Mouse (Mus musculus) lung, embryonic 15.5 days (tissue): ENCODE data around the gene Trim71. TPM values are rescaled to one million over a fixed set of nuclear protein-coding genes. Genes with fewer than 3 reads are reported as not detected.

ENCODE experiments used
- ATAC-seq: fragments of 200-750 bp; cut with Nextera tagmentation; 2 replicates; pipeline ENCODE4 v1.8.0; 2017; ENCODE audit warnings: moderate number of reproducible peaks, borderline replicate concordance; ENCODE audit not compliant: low FRiP score, low TSS enrichment; ENCODE audit errors: extremely low read depth
- H3K27ac ChIP-seq: fragments of 300-500 bp; sonication (generic); 2 replicates; pipeline ENCODE4 v1.5.1; 2015; ENCODE audit warnings: moderate library complexity, mild to moderate bottlenecking, inconsistent platforms
- H3K27me3 ChIP-seq: fragments of 300-500 bp; sonication (generic); 2 replicates; pipeline ENCODE4 v1.6.1; 2015; ENCODE audit warnings: inconsistent platforms
- H3K36me3 ChIP-seq: fragments of 300-500 bp; sonication (generic); 2 replicates; pipeline ENCODE4 v1.6.1; 2015; ENCODE audit warnings: inconsistent platforms
- H3K4me1 ChIP-seq: fragments of 300-500 bp; sonication (generic); 2 replicates; pipeline ENCODE4 v1.6.1; 2015; ENCODE audit warnings: inconsistent platforms
- H3K4me2 ChIP-seq: fragments of 300-500 bp; sonication (generic); 2 replicates; pipeline ENCODE4 v1.6.1; 2015; ENCODE audit warnings: inconsistent platforms, mild to moderate bottlenecking, moderate library complexity
- H3K4me3 ChIP-seq: fragments of 300-500 bp; sonication (generic); 2 replicates; pipeline ENCODE4 v1.5.1; 2015; ENCODE audit warnings: mild to moderate bottlenecking, inconsistent platforms
- H3K9ac ChIP-seq: fragments of 300-500 bp; sonication (generic); 2 replicates; pipeline ENCODE4 v1.6.1; 2015; ENCODE audit warnings: inconsistent platforms
- H3K9me3 ChIP-seq: fragments of 300-500 bp; sonication (generic); 2 replicates; pipeline ENCODE4 v1.6.1; 2016; ENCODE audit warnings: inconsistent platforms
- WGBS: fragments of 180-500 bp; shearing (Covaris S2); methylation state at CpG from one replicate; pipeline ENCODE4 v1.1.7; 2015; 5-methylcytosine and 5-hydroxymethylcytosine counted together
- polyA plus RNA-seq: library from polyadenylated mRNA; unstranded; fragments of >200 nt; fragmentation: Nextera tagmentation; extraction: Ambion mirVana; gene quantifications from 2 replicates; pipeline ENCODE4 v1.2.1, GENCODE M21; 2015

Trim71 gene
- polyA plus RNA-seq, 1 experiment from 2014 or later = 1.2 TPM

GRCm38 (mm10) chr9:114536628-114537027 lies 27.5 kb downstream of the Trim71 start:
- Histone ChIP-seq H3K4me1 (peaks cover 36% of the 10 kb centered on the region), H3K27ac (no peak overlapping the region)
- 33% methylated on average over 2 of the region's 2 CpGs for WGBS

DNA sequence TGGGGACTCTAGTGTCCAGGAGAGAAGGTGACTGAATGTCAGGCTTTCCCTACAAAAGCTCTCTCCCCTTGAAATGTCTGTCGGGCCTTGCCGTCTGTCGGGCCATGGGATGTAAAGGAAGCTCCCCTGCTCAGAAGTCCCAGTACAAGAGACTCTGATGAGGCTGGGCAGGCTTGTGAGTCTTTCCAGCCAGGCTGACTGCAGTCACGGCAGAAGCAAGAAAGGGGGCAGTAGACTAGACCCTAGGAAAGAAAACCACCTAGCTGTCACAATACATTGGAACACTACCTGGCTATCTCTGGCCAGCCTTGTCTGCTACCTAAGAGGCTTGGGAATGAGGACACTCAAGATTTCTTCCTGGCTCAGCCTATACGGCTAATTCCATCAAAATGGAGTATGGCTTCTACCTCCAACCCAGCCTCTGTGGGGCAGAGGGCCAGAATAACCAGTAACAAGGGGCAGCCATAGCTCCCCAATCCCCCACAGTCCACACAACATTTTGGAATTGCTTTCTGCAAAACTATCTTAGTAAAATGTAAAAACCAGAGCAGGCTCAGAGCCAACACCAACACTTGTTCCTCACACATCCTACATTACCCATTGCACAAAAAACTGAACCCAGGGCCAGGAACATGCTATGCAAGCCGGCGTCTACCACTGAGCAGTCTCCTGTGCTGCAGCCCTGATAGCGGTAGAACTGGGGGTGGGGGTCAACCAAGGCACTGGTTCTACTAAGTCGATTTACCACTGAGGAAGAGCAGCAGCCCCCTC lies 29.2 kb downstream of the Trim71 start:
- H3K4me1 ChIP-seq = peaks cover 38% of the 10 kb centered on the region
- no peaks in the 10 kb centered on the region for H3K27me3 ChIP-seq
- no peak overlapping the region for H3K4me2 ChIP-seq
- H3K9ac ChIP-seq = no peak overlapping the region
- no peaks in the 10 kb centered on the region for H3K9me3 ChIP-seq
- 73% methylated on average over 9 of the region's 9 CpGs for WGBS
- no peaks in the 10 kb centered on the region for H3K36me3 ChIP-seq
- H3K27ac ChIP-seq = no peak overlapping the region
- ATAC-seq = no peak
- no peak overlapping the region for H3K4me3 ChIP-seq

More at GRCm38 (mm10) chr9:114536628-114537027, 27.5 kb downstream of the Trim71 start:
- H3K9ac ChIP-seq = no peak overlapping the region
- ATAC-seq = no peak
- H3K9me3 ChIP-seq = no peaks in the 10 kb centered on the region
- H3K4me3 ChIP-seq = no peak overlapping the region
- H3K36me3 ChIP-seq = no peaks in the 10 kb centered on the region
- no peak overlapping the region for H3K4me2 ChIP-seq
- no peaks in the 10 kb centered on the region for H3K27me3 ChIP-seq

DNA sequence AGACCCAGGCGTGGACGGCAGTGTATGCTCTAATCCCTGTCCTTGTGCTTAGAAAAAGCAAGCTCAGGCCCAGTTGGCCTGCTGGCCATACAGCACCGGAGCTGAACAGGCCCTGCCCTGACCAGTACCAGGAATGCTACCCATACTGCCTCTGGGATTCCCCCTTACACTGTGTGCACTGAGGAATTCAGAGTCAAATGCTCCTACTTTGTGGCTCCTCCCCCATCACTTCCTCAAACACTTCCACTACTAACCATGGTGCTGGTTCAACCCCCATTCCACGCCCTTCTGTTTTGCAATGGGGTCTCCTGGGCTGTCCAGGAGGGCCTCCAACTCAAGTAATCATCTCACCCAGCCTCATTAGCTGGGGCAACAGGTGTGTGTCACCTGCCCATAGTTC lies 30.3 kb downstream of the Trim71 start:
- Histone ChIP-seq H3K9me3 (no peaks in the 10 kb centered on the region), H3K4me3 (no peak overlapping the region), H3K4me2 (no peak overlapping the region), H3K27ac (0 out of 2 replicates have a peak overlapping the region, but pooled peaks have one; percentile 18), H3K27me3 (no peaks in the 10 kb centered on the region), H3K4me1 (peaks cover 37% of the 10 kb centered on the region), H3K36me3 (no peaks in the 10 kb centered on the region), H3K9ac (no peak overlapping the region)
- ATAC-seq = peak; percentile 60; the same call in 1 of the 2 replicates
- 50% methylated on average over 4 of the region's 4 CpGs for WGBS

- Histone ChIP-seq H3K36me3 (no peaks in the 10 kb centered on the region), H3K27me3 (no peaks in the 10 kb centered on the region), H3K9ac (no peak overlapping the region), H3K4me3 (no peak overlapping the region), H3K9me3 (no peaks in the 10 kb centered on the region), H3K4me2 (no peak overlapping the region), H3K27ac (no peak overlapping the region), H3K4me1 (peaks cover 44% of the 10 kb centered on the region)
- WGBS = 49% methylated on average over 11 of the region's 11 CpGs
- ATAC-seq = no peak
Measured at GRCm38 (mm10) chr9:114531276-114531675, 32.9 kb downstream of the Trim71 start.

GRCm38 (mm10) chr9:114528680-114529048 lies 35.5 kb downstream of the Trim71 start:
- Histone ChIP-seq H3K36me3 (no peaks in the 10 kb centered on the region), H3K9me3 (no peaks in the 10 kb centered on the region), H3K4me1 (peaks cover 49% of the 10 kb centered on the region), H3K4me2 (peak overlapping the region; percentile 33; the same call in 1 of the 2 replicates), H3K27ac (peak overlapping the region; percentile 83), H3K27me3 (no peaks in the 10 kb centered on the region), H3K9ac (no peak overlapping the region), H3K4me3 (no peak overlapping the region)
- 23% methylated on average over 9 of the region's 9 CpGs for WGBS
- ATAC-seq = peak; percentile 34; the same call in 1 of the 2 replicates

DNA sequence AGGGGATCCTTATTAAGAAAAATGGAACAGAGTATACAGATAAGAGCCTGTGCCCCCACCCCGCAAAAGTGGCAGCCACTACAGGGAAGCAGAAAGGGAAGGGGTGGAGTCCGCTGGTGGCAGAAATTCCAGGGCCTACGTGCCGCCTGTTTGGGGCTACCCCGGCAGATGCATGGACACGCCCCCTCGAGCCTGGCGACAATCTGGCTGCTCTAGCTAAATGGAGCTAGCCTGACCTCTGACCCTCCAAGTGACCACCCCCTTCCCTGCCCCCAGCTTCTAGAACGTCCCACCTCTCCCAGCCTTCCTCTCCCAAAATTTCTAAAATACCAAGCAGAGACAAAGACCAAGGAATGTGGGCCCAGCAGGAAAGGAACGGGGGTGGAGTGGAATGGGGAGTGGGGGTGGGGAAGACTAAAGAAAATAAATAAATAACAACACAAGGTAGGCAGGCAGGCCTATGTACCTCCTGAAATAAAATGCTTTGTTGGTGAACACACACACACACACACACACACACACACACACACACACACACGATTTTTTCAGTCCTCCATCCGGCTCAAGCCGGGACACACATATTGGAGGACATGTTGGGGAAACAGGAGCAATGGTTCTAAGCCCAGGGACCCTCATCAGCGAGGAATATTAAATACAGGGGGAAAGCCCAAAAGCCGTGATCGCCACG lies 36.0 kb downstream of the Trim71 start:
- no peaks in the 10 kb centered on the region for H3K27me3 ChIP-seq
- H3K4me3 ChIP-seq = no peak overlapping the region
- no peaks in the 10 kb centered on the region for H3K36me3 ChIP-seq
- H3K9ac ChIP-seq = no peak overlapping the region
- 10% methylated on average over 17 of the region's 17 CpGs for WGBS
- H3K4me1 ChIP-seq = peaks cover 48% of the 10 kb centered on the region
- peak; percentile 63 for ATAC-seq
- H3K9me3 ChIP-seq = no peaks in the 10 kb centered on the region
- H3K27ac ChIP-seq = peak overlapping the region; percentile 83
- H3K4me2 ChIP-seq = peak overlapping the region; percentile 33

- peak overlapping the region; percentile 53 for H3K4me2 ChIP-seq
- no peaks in the 10 kb centered on the region for H3K36me3 ChIP-seq
- no peaks in the 10 kb centered on the region for H3K9me3 ChIP-seq
- peaks cover 48% of the 10 kb centered on the region for H3K4me1 ChIP-seq
- H3K9ac ChIP-seq = 0 out of 2 replicates have a peak overlapping the region, but pooled peaks have one; percentile 14
- H3K4me3 ChIP-seq = peak overlapping the region; percentile 21
- H3K27ac ChIP-seq = peak overlapping the region; percentile 83
- 3% methylated on average over 16 of the region's 16 CpGs for WGBS
- peak; percentile 59; the same call in 1 of the 2 replicates for ATAC-seq
- H3K27me3 ChIP-seq = no peaks in the 10 kb centered on the region
Measured at GRCm38 (mm10) chr9:114527085-114527484, 37.1 kb downstream of the Trim71 start.

DNA sequence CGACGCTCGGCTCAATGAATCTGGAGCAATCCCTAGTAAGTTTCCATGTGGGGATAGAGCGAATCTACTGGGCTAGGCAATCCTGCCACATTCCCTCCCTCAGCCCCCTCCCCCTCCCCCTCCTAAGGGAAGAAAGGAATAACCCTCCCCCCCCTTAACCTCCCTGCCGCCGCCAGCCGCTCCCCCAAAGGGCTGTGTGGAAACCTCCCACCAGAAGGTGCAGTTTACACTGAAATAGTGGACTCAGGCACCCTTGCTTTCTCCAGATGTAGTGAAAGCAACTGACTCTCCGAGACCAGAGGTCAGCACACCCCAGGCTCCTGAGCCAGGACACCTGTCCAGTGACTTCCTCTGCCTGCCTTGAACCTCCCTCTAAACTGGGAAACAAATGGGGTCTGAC lies 37.6 kb downstream of the Trim71 start:
- peak overlapping the region; percentile 21 for H3K4me3 ChIP-seq
- H3K9ac ChIP-seq = 0 out of 2 replicates have a peak overlapping the region, but pooled peaks have one; percentile 14
- WGBS = 16% methylated on average over 8 of the region's 8 CpGs
- peaks cover 46% of the 10 kb centered on the region for H3K4me1 ChIP-seq
- H3K36me3 ChIP-seq = no peaks in the 10 kb centered on the region
- H3K27ac ChIP-seq = peak overlapping the region; percentile 83
- no peak for ATAC-seq
- no peaks in the 10 kb centered on the region for H3K27me3 ChIP-seq
- H3K4me2 ChIP-seq = peak overlapping the region; percentile 53
- no peaks in the 10 kb centered on the region for H3K9me3 ChIP-seq

DNA sequence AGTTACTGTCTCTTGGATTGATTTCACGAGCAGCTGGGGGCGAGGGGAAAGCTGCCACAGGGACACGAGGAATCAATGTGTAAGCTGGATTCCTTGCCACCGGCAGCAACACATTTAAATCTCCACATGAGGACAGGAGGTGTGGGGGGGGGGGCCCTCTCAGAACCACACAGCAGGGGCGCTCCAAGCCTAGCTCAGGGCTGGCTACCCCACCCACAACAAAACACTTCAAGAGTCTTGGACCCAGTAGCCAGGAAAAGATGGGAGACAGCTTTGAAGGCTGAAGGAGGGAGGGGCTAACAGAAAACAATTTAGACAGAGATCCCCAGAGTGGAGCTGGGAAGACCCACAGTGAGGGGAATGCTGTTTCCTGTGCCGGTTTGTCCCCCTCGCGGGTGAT lies 38.3 kb downstream of the Trim71 start:
- no peaks in the 10 kb centered on the region for H3K36me3 ChIP-seq
- peaks cover 39% of the 10 kb centered on the region for H3K4me1 ChIP-seq
- no peak overlapping the region for H3K4me3 ChIP-seq
- peak overlapping the region; percentile 53; the same call in 1 of the 2 replicates for H3K4me2 ChIP-seq
- ATAC-seq = 0 out of 2 replicates have a peak, but pooled peaks have one; percentile 11
- 10% methylated on average over 8 of the region's 8 CpGs for WGBS
- H3K27ac ChIP-seq = peak overlapping the region; percentile 83
- no peaks in the 10 kb centered on the region for H3K9me3 ChIP-seq
- H3K9ac ChIP-seq = peak overlapping the region; percentile 23; the same call in 1 of the 2 replicates
- H3K27me3 ChIP-seq = no peaks in the 10 kb centered on the region

- Histone ChIP-seq H3K4me3 (no peak overlapping the region), H3K27me3 (no peaks in the 10 kb centered on the region), H3K9ac (no peak overlapping the region), H3K27ac (no peak overlapping the region), H3K36me3 (no peaks in the 10 kb centered on the region), H3K9me3 (no peaks in the 10 kb centered on the region), H3K4me2 (no peak overlapping the region), H3K4me1 (peaks cover 37% of the 10 kb centered on the region)
- ATAC-seq = no peak
- 81% methylated on average over 15 of the region's 15 CpGs for WGBS
Measured at GRCm38 (mm10) chr9:114525073-114525633, 39.0 kb downstream of the Trim71 start.

GRCm38 (mm10) chr9:114522501-114522900 lies 41.7 kb downstream of the Trim71 start:
- Histone ChIP-seq H3K36me3 (no peaks in the 10 kb centered on the region), H3K4me2 (no peak overlapping the region), H3K4me3 (no peak overlapping the region), H3K4me1 (peaks cover 27% of the 10 kb centered on the region), H3K27ac (no peak overlapping the region), H3K9me3 (no peaks in the 10 kb centered on the region), H3K9ac (no peak overlapping the region), H3K27me3 (no peaks in the 10 kb centered on the region)
- 66% methylated on average over 9 of the region's 9 CpGs for WGBS
- ATAC-seq = no peak

- H3K4me3 ChIP-seq = no peak overlapping the region
- no peak for ATAC-seq
- no peaks in the 10 kb centered on the region for H3K36me3 ChIP-seq
- 45% methylated on average over 5 of the region's 5 CpGs for WGBS
- H3K4me1 ChIP-seq = peaks cover 23% of the 10 kb centered on the region
- H3K27ac ChIP-seq = no peak overlapping the region
- H3K9me3 ChIP-seq = no peaks in the 10 kb centered on the region
- no peak overlapping the region for H3K4me2 ChIP-seq
- H3K9ac ChIP-seq = no peak overlapping the region
- no peaks in the 10 kb centered on the region for H3K27me3 ChIP-seq
Measured at GRCm38 (mm10) chr9:114522041-114522440, 42.1 kb downstream of the Trim71 start.
